Mouse (Mus musculus): ENCODE results near the gene Ddx27. TPM values are rescaled to one million over a fixed set of nuclear protein-coding genes. Genes with fewer than 3 reads are reported as not detected.

Ddx27 gene
- polyA plus RNA-seq, 1 experiment from 2014 or later = 31.1 TPM

DNA sequence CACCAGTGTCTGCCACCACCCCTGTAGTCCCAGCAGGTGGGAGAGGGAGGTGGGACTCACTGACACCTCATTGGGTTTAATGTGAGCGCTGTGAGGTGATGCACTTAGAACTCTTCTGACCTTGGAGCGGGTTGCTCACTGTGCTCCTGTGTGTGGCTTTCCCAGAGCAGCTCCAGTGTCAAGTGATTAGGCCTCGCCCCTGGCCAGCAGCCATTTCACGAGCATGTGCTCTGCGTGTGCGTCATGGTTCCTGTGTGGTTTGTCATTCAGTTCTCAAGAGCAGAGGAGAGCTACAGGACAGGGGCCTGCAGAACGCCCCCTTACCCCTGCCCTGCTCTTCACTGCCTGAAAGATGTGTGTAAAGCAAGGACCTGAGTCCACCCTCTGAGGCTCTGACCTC lies 13.6 kb downstream of the Ddx27 start:
- H3K27me3 ChIP-seq (replicated peaks) = no peaks in the 10 kb centered on the region
- H3K4me1 ChIP-seq = no peaks in the 10 kb centered on the region
- H3K9ac ChIP-seq = no peak overlapping the region
- H3K36me3 ChIP-seq = peaks cover 99% of the 10 kb centered on the region
- no peaks in the 10 kb centered on the region for H3K9me3 ChIP-seq
- 91% methylated on average over 7 of the region's 7 CpGs for WGBS
- H3K4me2 ChIP-seq = no peak overlapping the region
- ATAC-seq (ENCODE audit: extremely low read depth, insufficient number of reproducible peaks, low FRiP score, low TSS enrichment) = no peak
- no peak overlapping the region for H3K27ac ChIP-seq (replicated peaks)
- no peak overlapping the region for H3K4me3 ChIP-seq

- ATAC-seq (ENCODE audit: extremely low read depth, insufficient number of reproducible peaks, low FRiP score, low TSS enrichment) = no peak
- H3K9ac ChIP-seq = no peak overlapping the region
- no peak overlapping the region for H3K27ac ChIP-seq (replicated peaks)
- H3K4me2 ChIP-seq = no peak overlapping the region
- 95% methylated on average over 4 of the region's 4 CpGs for WGBS
- no peaks in the 10 kb centered on the region for H3K4me1 ChIP-seq
- H3K4me3 ChIP-seq = no peak overlapping the region
- H3K9me3 ChIP-seq = no peaks in the 10 kb centered on the region
- H3K27me3 ChIP-seq (replicated peaks) = no peaks in the 10 kb centered on the region
- peaks cover 99% of the 10 kb centered on the region for H3K36me3 ChIP-seq
These were observed 15.5 kb downstream of the Ddx27 start for GRCm38 (mm10) chr2:167030507-167030906.

DNA sequence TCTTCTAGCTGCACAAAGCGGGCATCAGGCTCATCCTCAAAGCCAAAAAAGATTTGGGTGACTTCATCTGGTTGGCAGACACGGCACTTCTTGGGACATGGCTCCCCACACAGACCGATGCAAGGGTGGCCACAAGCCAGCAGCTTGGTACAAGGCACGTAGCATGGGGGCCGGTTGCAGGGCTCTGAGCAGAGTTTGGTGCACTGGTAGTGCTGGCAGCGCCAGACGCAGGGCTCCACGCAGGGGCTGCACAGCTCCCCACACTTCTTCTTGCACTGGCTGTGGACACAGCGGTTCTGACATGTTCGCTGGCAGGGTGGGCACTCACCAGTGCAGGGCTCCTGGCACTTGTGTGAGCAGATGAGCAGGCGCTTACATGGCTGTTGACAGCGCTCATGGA lies 22.7 kb downstream of the Ddx27 start:
- Histone ChIP-seq H3K4me2 (no peak overlapping the region), H3K4me3 (no peak overlapping the region), H3K9me3 (no peaks in the 10 kb centered on the region), H3K9ac (no peak overlapping the region), H3K36me3 (peaks cover 99% of the 10 kb centered on the region), H3K27ac (replicated peaks) (no peak overlapping the region), H3K27me3 (replicated peaks) (no peaks in the 10 kb centered on the region), H3K4me1 (peaks cover 4% of the 10 kb centered on the region)
- ATAC-seq (ENCODE audit: extremely low read depth, insufficient number of reproducible peaks, low FRiP score, low TSS enrichment) = no peak
- 92% methylated on average over 12 of the region's 12 CpGs for WGBS

DNA sequence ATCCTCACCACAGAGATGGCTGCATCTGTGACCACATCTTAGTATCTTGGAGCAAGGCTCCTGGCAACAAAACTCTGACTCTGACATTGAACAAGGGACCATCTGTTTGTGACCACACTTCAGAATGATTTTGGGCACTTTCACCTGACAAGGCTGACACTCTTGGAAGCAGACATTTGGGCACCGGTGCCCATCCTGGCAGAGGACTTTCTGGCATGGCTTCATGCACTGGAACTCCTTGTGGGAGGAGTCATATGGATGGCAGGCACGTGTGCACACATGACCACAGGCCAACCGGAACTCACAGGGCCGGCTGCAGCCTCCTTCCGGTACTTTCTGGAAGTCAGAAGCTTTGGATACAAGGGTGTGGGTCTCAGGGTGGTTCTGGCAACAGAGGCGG lies 23.3 kb downstream of the Ddx27 start:
- Histone ChIP-seq H3K36me3 (peaks cover 100% of the 10 kb centered on the region), H3K27ac (replicated peaks) (no peak overlapping the region), H3K4me1 (peaks cover 10% of the 10 kb centered on the region), H3K9me3 (no peaks in the 10 kb centered on the region), H3K27me3 (replicated peaks) (no peaks in the 10 kb centered on the region), H3K9ac (no peak overlapping the region), H3K4me3 (no peak overlapping the region), H3K4me2 (no peak overlapping the region)
- WGBS = 90% methylated on average over 6 of the region's 6 CpGs
- ATAC-seq (ENCODE audit: extremely low read depth, insufficient number of reproducible peaks, low FRiP score, low TSS enrichment) = no peak

- Histone ChIP-seq H3K4me3 (no peak overlapping the region), H3K27me3 (replicated peaks) (no peaks in the 10 kb centered on the region), H3K4me1 (peaks cover 13% of the 10 kb centered on the region), H3K36me3 (peaks cover 100% of the 10 kb centered on the region), H3K9me3 (no peaks in the 10 kb centered on the region), H3K4me2 (no peak overlapping the region), H3K9ac (no peak overlapping the region), H3K27ac (replicated peaks) (no peak overlapping the region)
- WGBS = 89% methylated on average over 7 of the region's 7 CpGs
- no peak for ATAC-seq (ENCODE audit: extremely low read depth, insufficient number of reproducible peaks, low FRiP score, low TSS enrichment)
These were observed 23.7 kb downstream of the Ddx27 start for GRCm38 (mm10) chr2:167038716-167039115.

- Histone ChIP-seq H3K27ac (replicated peaks) (no peak overlapping the region), H3K4me2 (no peak overlapping the region; the same call in 1 of the 2 replicates), H3K4me1 (peaks cover 18% of the 10 kb centered on the region), H3K27me3 (replicated peaks) (no peaks in the 10 kb centered on the region), H3K9me3 (no peaks in the 10 kb centered on the region), H3K4me3 (no peak overlapping the region), H3K36me3 (peaks cover 100% of the 10 kb centered on the region), H3K9ac (no peak overlapping the region)
- no peak for ATAC-seq (ENCODE audit: extremely low read depth, insufficient number of reproducible peaks, low FRiP score, low TSS enrichment)
- 76% methylated on average over 8 of the region's 8 CpGs for WGBS
These were observed 24.4 kb downstream of the Ddx27 start for GRCm38 (mm10) chr2:167039386-167039785.

DNA sequence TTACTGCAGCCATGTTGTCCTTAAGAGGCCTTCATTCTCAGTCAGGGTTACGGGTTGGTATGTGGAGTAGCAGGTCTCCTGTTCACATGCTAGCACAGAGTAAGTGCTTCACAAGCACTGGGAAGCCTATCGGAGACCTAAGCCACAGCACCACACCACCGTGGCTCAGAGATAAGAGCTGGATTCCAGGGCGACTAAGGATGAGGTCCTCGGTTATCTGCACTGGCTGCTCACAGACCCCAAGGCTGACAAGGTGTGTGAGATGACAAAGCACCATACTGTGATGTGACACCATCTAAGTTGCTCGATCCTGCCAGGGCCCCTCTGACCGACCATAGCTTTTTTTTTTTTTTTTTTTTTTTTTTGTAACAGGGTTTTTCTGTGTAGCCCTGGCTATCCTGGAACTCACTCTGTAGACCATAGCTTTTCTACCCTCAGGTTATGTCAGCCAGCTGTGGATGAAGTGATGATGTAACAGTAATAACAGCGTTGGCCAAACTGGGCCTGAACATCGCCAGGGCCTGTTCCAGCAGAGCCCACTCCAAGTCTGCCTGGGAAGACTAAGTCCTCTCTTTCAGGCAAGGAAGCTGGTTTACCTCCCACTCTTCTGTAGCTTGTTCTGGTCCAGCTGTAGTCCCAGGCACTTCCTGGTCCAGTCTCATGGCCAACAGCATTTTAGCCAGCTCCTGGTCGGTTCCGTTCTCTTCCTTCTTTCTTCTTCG lies 28.6 kb downstream of the Ddx27 start:
- peak overlapping the region; percentile 27; the same call in 1 of the 2 replicates for H3K4me2 ChIP-seq
- WGBS = 45% methylated on average over 12 of the region's 12 CpGs
- H3K9me3 ChIP-seq = no peaks in the 10 kb centered on the region
- H3K27me3 ChIP-seq (replicated peaks) = no peaks in the 10 kb centered on the region
- peaks cover 96% of the 10 kb centered on the region for H3K36me3 ChIP-seq
- H3K9ac ChIP-seq = 0 out of 2 replicates have a peak overlapping the region, but pooled peaks have one; percentile 33
- H3K4me3 ChIP-seq = no peak overlapping the region
- H3K27ac ChIP-seq (replicated peaks) = peak overlapping the region; percentile 68
- peak; percentile 74 for ATAC-seq (ENCODE audit: extremely low read depth, insufficient number of reproducible peaks, low FRiP score, low TSS enrichment)
- peaks cover 25% of the 10 kb centered on the region for H3K4me1 ChIP-seq

DNA sequence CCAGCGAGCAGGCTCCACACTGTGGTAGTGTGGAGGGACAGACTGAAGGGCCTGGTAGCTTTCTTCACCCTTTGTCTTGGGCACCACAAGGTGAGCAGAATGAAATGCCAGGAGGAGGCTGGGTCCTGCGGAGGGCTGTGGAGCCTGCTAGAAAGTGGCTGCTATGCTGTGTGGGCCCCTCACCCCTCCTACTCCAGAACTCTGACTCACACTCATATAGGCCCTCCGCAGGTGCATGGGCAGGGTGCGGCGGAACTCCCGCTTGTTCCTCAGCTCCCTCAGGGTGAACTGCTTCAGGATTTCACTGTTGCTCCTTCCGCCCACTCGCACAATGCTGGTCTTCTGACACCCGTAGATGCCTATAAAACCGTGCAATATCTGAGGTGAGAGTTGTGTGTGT lies 33.2 kb downstream of the Ddx27 start:
- peaks cover 82% of the 10 kb centered on the region for H3K36me3 ChIP-seq
- 0 out of 2 replicates have a peak overlapping the region, but pooled peaks have one; percentile 20 for H3K4me2 ChIP-seq
- no peaks in the 10 kb centered on the region for H3K9me3 ChIP-seq
- H3K27ac ChIP-seq (replicated peaks) = peak overlapping the region; percentile 87
- 84% methylated on average over 10 of the region's 10 CpGs for WGBS
- ATAC-seq (ENCODE audit: extremely low read depth, insufficient number of reproducible peaks, low FRiP score, low TSS enrichment) = no peak
- no peaks in the 10 kb centered on the region for H3K27me3 ChIP-seq (replicated peaks)
- H3K4me1 ChIP-seq = peaks cover 29% of the 10 kb centered on the region
- no peak overlapping the region for H3K4me3 ChIP-seq
- H3K9ac ChIP-seq = peak overlapping the region; percentile 58; the same call in 1 of the 2 replicates

DNA sequence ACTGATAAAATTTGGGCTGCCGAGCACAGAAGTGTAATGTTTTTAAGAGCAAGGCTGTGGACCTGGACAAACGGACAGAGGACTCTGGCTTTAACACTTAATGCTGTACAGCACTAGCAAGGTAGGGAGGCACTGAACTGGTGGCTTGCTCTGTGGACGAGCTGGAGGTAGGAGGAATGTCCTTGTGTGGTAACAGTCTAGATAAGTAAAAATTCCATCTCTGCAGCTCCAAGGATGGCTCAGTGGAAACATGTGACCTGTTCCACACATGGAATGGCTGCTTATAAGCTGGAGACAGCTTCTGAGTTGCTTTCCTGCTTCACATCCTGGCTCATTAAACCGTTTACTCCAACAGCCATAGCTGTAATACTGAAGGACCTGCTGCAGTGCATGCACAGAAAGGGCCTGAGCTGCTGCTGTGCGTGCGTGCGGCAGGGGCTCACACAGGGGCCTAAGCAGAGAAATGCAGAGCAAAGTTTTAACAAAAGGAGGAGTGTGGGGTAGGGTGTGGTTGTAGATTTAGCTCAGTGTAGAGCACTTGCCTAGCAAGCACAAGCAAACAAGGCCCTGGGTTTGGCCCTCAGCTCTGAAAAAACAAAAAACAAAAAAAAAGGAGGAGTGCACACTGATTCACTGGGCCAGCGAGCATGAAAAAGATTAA lies 33.8 kb downstream of the Ddx27 start:
- no peak for ATAC-seq (ENCODE audit: extremely low read depth, insufficient number of reproducible peaks, low FRiP score, low TSS enrichment)
- peak overlapping the region; percentile 87 for H3K27ac ChIP-seq (replicated peaks)

DNA sequence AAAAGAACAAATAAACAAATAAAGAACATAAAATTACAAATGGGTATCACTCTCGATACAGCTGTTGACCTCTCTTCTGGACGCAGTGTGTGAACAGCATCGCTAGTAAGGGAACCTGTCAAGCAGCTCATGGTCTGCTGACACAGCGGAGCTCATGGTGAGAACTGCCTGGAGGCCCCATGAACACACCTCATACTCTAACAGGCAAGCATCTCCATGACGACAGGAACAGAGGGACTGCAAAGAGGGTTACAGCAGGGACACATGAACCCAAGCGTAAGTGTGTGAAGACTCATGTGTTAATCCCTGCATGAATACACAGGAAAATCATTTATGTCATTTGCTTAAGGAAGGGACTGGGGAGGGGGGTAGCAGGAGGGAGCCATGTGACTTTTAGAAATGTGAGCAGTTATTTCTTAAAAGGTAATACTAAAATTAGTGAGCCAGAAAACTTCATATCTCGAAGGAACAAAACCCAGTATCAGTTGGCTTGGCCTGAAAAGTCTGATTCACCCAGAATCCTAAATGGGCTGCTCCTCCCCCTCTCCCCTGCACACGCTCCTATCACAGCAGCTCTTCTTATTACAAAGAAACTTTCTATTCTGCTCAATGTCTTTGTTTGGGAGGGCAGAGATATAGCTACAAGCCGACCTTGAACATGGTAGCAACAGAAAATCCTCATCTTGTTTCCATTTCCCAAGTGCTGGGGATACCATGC lies 38.3 kb downstream of the Ddx27 start:
- Histone ChIP-seq H3K4me3 (no peak overlapping the region), H3K4me2 (0 out of 2 replicates have a peak overlapping the region, but pooled peaks have one; percentile 9), H3K27ac (replicated peaks) (peak overlapping the region; percentile 48; the same call in 1 of the 2 replicates), H3K4me1 (peaks cover 27% of the 10 kb centered on the region), H3K9me3 (no peaks in the 10 kb centered on the region), H3K9ac (peak overlapping the region; percentile 47; the same call in 1 of the 2 replicates), H3K27me3 (replicated peaks) (no peaks in the 10 kb centered on the region), H3K36me3 (peaks cover 84% of the 10 kb centered on the region)
- no peak for ATAC-seq (ENCODE audit: extremely low read depth, insufficient number of reproducible peaks, low FRiP score, low TSS enrichment)
- 66% methylated on average over 9 of the region's 9 CpGs for WGBS

More for the DNA sequence above, 33.8 kb downstream of the Ddx27 start:
- peak overlapping the region; percentile 58; the same call in 1 of the 2 replicates for H3K9ac ChIP-seq
- peak overlapping the region; percentile 20; the same call in 1 of the 2 replicates for H3K4me2 ChIP-seq
- WGBS = 55% methylated on average over 8 of the region's 8 CpGs
- peaks cover 82% of the 10 kb centered on the region for H3K36me3 ChIP-seq
- H3K4me3 ChIP-seq = no peak overlapping the region
- no peaks in the 10 kb centered on the region for H3K27me3 ChIP-seq (replicated peaks)
- H3K4me1 ChIP-seq = peaks cover 30% of the 10 kb centered on the region
- no peaks in the 10 kb centered on the region for H3K9me3 ChIP-seq

DNA sequence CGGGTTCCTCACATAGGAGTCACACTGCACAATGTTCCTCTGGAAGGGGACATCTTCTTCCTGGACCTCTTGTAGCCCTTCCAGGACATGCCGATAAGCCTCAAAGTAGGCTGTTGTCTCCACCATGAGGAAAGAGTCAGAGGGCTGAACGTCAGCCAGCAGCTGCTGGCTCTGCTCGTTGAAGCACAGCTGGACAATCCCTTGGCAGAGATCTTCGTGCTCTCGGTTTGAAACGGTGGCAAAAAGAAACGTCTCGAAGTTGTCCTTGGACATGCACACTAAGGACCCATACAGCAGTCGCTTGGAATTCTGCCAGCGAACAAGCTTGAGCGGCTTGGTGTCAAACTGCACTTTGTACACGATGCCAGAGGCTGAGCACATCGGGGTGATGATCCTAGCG lies 40.4 kb downstream of the Ddx27 start:
- H3K27me3 ChIP-seq (replicated peaks) = no peaks in the 10 kb centered on the region
- H3K9me3 ChIP-seq = no peaks in the 10 kb centered on the region
- H3K4me1 ChIP-seq = peaks cover 30% of the 10 kb centered on the region
- no peak overlapping the region for H3K4me2 ChIP-seq
- H3K27ac ChIP-seq (replicated peaks) = no peak overlapping the region
- WGBS = 83% methylated on average over 15 of the region's 15 CpGs
- H3K9ac ChIP-seq = peak overlapping the region; percentile 37; the same call in 1 of the 2 replicates
- ATAC-seq (ENCODE audit: extremely low read depth, insufficient number of reproducible peaks, low FRiP score, low TSS enrichment) = no peak
- peaks cover 82% of the 10 kb centered on the region for H3K36me3 ChIP-seq
- no peak overlapping the region for H3K4me3 ChIP-seq
